Mouse (Mus musculus): ENCODE results near the gene Usp5. TPM values are rescaled to one million over a fixed set of nuclear protein-coding genes. Genes with fewer than 3 reads are reported as not detected.

The Usp5 gene
- polyA plus RNA-seq (2014; fragmentation: Illumina TruSeq; extraction: RNeasy Lipid Tissue Mini Kit (QIAGEN cat#74804); ENCODE audit: low read depth, low replicate concordance), result 25.3 TPM

GRCm38 (mm10) chr6:124828868-124829798, at the start of gene Usp5, which contains the start of gene Cdca3:
Gene Usp5 (minus strand): TSS chr6:124829484.
Gene Cdca3 (plus strand): TSS chr6:124829547.

GRCm38 (mm10) chr6:124863658-124864298, 34.5 kb upstream of the Usp5 start, which contains the start of gene Gpr162:
Gene Gpr162 (minus strand): TSS chr6:124863983.

DNA sequence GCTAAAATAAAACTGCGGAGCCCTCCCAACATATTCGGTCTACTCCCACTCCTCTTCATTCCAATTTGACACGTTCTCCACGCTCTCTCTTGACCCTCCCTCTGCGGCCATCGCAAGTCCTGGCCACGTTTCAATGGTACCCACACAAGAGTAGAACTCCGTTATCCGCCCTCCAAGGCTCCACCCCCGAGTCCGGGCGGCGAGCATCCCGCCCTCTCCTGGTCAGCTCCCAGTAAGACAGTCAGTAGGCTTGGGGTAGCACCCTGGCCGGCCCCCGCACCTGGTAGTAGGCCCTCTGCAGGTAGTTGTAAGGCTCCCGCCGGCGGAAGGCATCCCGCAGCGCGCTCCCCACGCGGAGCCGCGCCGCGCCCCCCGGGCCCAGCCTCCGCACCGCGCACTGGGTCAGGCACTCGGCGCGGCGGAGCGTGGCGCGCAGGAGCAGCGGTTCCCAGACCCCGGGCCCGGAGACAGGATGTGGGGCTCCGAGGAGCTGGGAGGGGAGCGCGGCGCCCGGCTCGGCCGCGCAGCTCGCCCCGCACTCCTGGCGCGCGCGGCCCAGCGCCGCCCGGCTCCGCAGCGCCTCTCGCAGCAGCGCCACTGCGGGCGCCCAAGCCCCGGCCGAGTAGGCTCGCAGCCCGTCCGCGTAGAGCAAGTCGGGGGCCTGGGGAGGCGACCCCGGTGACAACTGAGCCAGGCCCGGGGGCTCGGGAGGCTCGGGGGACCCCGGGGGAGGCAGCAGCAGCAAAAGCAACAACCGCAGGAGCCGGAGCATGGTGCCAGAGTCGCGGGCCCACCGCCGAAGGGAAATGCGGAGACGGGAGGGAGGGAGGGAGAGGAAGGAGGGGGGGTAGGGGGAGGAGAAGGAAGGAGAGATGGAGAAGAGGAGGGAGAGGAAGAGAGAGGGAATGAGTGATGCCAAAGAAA, 27.9 kb upstream of the Usp5 start, which contains the start of gene P3h3:
TSS of gene P3h3 (minus strand) at position 837 of the 924 bp plus-strand sequence.

DNA sequence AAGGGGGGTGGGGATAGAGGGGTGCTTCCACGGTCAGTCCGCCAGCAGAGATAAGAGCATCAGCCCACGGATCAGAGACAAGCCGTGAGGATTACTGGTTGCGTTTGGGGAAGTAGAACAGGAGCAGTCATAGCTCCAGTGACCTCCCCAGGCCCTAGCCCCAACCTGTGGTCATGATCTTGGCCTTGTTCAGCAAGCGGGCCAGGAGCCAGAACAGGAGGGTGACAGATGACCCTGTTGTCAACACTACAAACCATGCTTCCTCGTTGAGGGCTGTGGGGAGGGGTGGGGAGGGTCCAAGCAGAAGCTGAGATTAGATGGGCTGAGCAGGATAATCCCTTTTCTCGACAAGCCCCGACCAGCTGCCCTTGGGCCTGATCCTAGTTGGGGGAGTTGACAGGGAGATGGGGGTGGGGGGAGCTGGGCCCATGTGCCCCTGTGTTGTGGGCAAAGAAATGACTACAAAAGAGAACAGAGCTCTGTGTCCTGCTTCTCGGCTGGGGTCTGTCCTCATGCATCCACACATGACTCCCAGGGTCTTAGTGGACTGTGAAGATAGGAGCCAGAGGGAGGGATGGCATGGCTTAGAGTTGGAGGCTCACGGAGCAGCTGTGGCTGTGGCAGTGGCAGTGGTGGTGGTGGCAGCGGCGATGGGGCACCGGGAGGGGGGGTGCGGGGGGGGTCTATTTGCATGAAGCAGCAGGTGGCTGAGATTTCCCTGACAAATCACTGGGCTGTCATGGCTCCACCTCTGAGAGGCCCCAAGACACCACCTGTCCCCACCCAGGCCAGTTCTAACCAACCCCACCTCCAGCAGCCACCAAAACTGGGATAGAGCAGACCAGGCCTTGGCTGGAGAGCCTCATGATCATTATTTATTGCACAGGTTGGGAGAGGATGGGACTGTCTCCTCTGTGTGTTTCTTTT, 11.2 kb upstream of the Usp5 start, which contains the start of gene Gnb3:
TSS of gene Gnb3 (minus strand) at position 35 of the 927 bp plus-strand sequence.

GRCm38 (mm10) chr6:124813933-124814332, 15.4 kb downstream of the Usp5 start, which contains the start of gene Tpi1:
Gene Tpi1 (minus strand): TSS chr6:124814296.

DNA sequence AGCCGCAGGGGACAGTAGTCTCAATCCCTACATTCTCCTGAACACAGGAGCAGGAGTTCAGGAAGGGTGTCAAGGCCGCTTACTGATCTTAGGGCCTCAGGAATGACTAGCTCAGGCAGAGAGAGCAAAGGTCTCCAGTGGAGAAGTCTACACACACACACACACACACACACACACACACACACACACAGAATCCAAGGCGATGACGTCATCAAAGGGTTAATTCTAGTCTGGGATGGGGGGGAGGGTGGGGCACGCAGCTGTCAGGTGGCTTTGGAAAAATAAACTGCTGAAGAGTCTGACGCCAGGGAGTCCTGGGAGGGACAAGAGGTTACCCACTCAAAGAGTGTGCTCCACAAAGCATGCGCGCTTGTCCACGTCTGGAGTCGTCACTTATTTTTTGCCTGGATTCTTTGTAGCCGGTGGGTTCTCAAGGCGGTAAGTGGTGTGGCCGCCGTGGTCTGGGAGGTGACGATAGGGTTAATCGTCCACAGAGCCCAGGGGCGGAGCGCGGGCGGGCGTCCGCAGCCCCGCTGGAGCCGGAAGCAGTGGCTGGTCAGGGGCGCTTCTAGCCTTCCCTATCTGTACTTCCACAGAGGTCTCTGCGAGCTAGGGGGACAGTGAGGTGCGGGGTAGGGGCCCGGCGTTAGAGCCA, 20.8 kb downstream of the Usp5 start, which contains the start of gene Spsb2:
TSS of gene Spsb2 (plus strand) at position 304 of the 655 bp plus-strand sequence.

DNA sequence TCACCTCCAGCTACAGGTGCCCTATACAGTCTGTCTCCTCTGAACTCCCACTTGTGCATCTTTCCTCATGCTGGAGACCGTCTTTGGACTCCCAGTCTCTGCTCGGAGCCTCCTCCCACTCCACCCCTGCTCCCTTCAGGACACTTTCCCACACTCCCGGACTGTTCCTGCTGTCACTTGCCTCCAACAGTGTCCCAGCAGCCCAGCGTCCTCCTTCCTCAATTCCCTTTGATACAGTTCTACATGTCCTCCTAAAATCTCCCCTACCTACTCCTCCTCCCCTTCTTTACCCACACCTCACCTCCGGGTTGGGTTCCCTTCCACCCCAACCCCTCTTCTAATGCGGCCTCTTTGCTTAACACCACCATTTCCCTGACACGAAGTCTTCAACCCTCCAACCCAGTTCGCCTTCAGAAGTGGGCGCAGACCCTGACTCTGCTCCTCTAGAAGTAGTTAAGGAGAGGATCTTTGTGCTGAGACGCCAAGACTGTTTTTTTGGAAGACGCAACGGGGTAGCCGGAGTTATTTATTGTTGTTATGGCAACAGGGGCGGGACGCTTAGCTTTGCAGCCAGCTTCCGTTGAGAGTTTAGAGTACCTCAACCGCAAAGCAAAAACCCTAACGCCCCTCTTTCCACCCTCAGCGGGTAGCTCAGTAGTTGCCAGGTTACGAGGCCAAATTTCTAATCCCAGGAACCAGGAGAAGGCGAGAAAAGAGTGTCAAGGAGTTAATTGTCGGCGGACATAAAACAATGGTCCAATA, 49.9 kb downstream of the Usp5 start, which contains the start of gene Lrrc23:
TSS of gene Lrrc23 (minus strand) at position 506 of the 762 bp plus-strand sequence.

DNA sequence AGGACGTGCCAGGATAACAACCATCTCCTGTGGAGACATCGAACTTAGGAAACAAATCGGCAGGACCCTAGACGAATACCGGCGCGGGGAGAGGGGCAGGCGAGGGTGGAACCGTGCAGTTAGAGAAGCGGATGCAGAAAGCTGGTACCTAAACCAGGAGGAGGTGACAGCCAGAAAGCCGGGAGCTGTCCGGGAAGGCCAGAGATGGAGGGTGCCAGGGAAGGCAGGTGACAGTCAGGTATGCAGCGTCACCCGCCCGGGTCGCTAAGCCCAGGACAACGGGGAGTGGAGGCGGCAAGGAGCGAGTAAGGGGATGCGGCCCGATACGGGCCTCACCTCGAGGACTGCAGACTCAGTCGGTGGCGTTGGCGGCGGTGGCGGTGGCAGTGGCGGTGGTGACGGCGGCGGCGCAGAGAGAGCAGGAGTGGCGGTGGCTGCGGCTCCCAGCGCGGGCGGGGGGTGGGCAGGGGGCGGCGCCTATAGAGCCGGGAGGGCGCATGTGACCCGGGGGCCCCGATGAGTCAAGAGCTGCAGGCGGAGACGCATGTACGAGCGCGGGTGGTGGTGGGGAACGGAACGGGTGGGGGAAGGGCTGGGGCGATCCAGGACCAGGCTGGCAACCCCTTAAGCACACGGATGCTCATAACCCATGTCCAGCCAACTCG, 60.1 kb downstream of the Usp5 start, which contains the start of gene Eno2:
TSS of gene Eno2 (minus strand) at position 573 of the 665 bp plus-strand sequence.

Other genes with a start within 250 kb of the Usp5 start
- gene C1s2, start 193.4 kb downstream of the Usp5 start, polyA plus RNA-seq (2014; fragmentation: Illumina TruSeq; extraction: RNeasy Lipid Tissue Mini Kit (QIAGEN cat#74804); ENCODE audit: low read depth, low replicate concordance), result 0.16 TPM
- 44.6 TPM for gene Lpcat3, start 166.5 kb downstream of the Usp5 start, polyA plus RNA-seq (2014; fragmentation: Illumina TruSeq; extraction: RNeasy Lipid Tissue Mini Kit (QIAGEN cat#74804); ENCODE audit: low read depth, low replicate concordance)
- 14.0 TPM for gene Emg1, start 117.3 kb downstream of the Usp5 start, polyA plus RNA-seq (2014; fragmentation: Illumina TruSeq; extraction: RNeasy Lipid Tissue Mini Kit (QIAGEN cat#74804); ENCODE audit: low read depth, low replicate concordance)
- gene Phb2, start 117.1 kb downstream of the Usp5 start, polyA plus RNA-seq (2014; fragmentation: Illumina TruSeq; extraction: RNeasy Lipid Tissue Mini Kit (QIAGEN cat#74804); ENCODE audit: low read depth, low replicate concordance), result 30.3 TPM
- gene Ptpn6, start 90.8 kb downstream of the Usp5 start, polyA plus RNA-seq (2014; fragmentation: Illumina TruSeq; extraction: RNeasy Lipid Tissue Mini Kit (QIAGEN cat#74804); ENCODE audit: low read depth, low replicate concordance), result 1.9 TPM
- gene Grcc10, start 88.1 kb downstream of the Usp5 start, polyA plus RNA-seq (2014; fragmentation: Illumina TruSeq; extraction: RNeasy Lipid Tissue Mini Kit (QIAGEN cat#74804); ENCODE audit: low read depth, low replicate concordance), result 3.7 TPM
- not detected for gene Gm45234, start 73.5 kb downstream of the Usp5 start, polyA plus RNA-seq (2014; fragmentation: Illumina TruSeq; extraction: RNeasy Lipid Tissue Mini Kit (QIAGEN cat#74804); ENCODE audit: low read depth, low replicate concordance)
- 0.63 TPM for gene Atn1, start 73.0 kb downstream of the Usp5 start, polyA plus RNA-seq (2014; fragmentation: Illumina TruSeq; extraction: RNeasy Lipid Tissue Mini Kit (QIAGEN cat#74804); ENCODE audit: low read depth, low replicate concordance)
- 1.9 TPM for gene Eno2, start 59.8 kb downstream of the Usp5 start, polyA plus RNA-seq (2014; fragmentation: Illumina TruSeq; extraction: RNeasy Lipid Tissue Mini Kit (QIAGEN cat#74804); ENCODE audit: low read depth, low replicate concordance)
- 0.32 TPM for gene Lrrc23, start 49.8 kb downstream of the Usp5 start, polyA plus RNA-seq (2014; fragmentation: Illumina TruSeq; extraction: RNeasy Lipid Tissue Mini Kit (QIAGEN cat#74804); ENCODE audit: low read depth, low replicate concordance)
- gene Spsb2, start 20.8 kb downstream of the Usp5 start, polyA plus RNA-seq (2014; fragmentation: Illumina TruSeq; extraction: RNeasy Lipid Tissue Mini Kit (QIAGEN cat#74804); ENCODE audit: low read depth, low replicate concordance), result not detected
- 30.7 TPM for gene Tpi1, start 15.2 kb downstream of the Usp5 start, polyA plus RNA-seq (2014; fragmentation: Illumina TruSeq; extraction: RNeasy Lipid Tissue Mini Kit (QIAGEN cat#74804); ENCODE audit: low read depth, low replicate concordance)
- gene Cdca3, start 63 bp upstream of the Usp5 start, polyA plus RNA-seq (2014; fragmentation: Illumina TruSeq; extraction: RNeasy Lipid Tissue Mini Kit (QIAGEN cat#74804); ENCODE audit: low read depth, low replicate concordance), result 3.8 TPM
- not detected for gene Gnb3, start 10.8 kb upstream of the Usp5 start, polyA plus RNA-seq (2014; fragmentation: Illumina TruSeq; extraction: RNeasy Lipid Tissue Mini Kit (QIAGEN cat#74804); ENCODE audit: low read depth, low replicate concordance)
- gene P3h3, start 28.3 kb upstream of the Usp5 start, polyA plus RNA-seq (2014; fragmentation: Illumina TruSeq; extraction: RNeasy Lipid Tissue Mini Kit (QIAGEN cat#74804); ENCODE audit: low read depth, low replicate concordance), result 0.60 TPM
- gene Gpr162, start 34.5 kb upstream of the Usp5 start, polyA plus RNA-seq (2014; fragmentation: Illumina TruSeq; extraction: RNeasy Lipid Tissue Mini Kit (QIAGEN cat#74804); ENCODE audit: low read depth, low replicate concordance), result not detected
- 2.6 TPM for gene Cd4, start 58.7 kb upstream of the Usp5 start, polyA plus RNA-seq (2014; fragmentation: Illumina TruSeq; extraction: RNeasy Lipid Tissue Mini Kit (QIAGEN cat#74804); ENCODE audit: low read depth, low replicate concordance)
- not detected for gene Lag3, start 82.2 kb upstream of the Usp5 start, polyA plus RNA-seq (2014; fragmentation: Illumina TruSeq; extraction: RNeasy Lipid Tissue Mini Kit (QIAGEN cat#74804); ENCODE audit: low read depth, low replicate concordance)
- gene Ptms, start 90.6 kb upstream of the Usp5 start, polyA plus RNA-seq (2014; fragmentation: Illumina TruSeq; extraction: RNeasy Lipid Tissue Mini Kit (QIAGEN cat#74804); ENCODE audit: low read depth, low replicate concordance), result 183 TPM
- 11.7 TPM for gene Mlf2, start 101.9 kb upstream of the Usp5 start, polyA plus RNA-seq (2014; fragmentation: Illumina TruSeq; extraction: RNeasy Lipid Tissue Mini Kit (QIAGEN cat#74804); ENCODE audit: low read depth, low replicate concordance)
- gene Cops7a, start 136.1 kb upstream of the Usp5 start, polyA plus RNA-seq (2014; fragmentation: Illumina TruSeq; extraction: RNeasy Lipid Tissue Mini Kit (QIAGEN cat#74804); ENCODE audit: low read depth, low replicate concordance), result 26.0 TPM
- gene Pianp, start 167.2 kb upstream of the Usp5 start, polyA plus RNA-seq (2014; fragmentation: Illumina TruSeq; extraction: RNeasy Lipid Tissue Mini Kit (QIAGEN cat#74804); ENCODE audit: low read depth, low replicate concordance), result not detected
- gene Zfp384, start 179.7 kb upstream of the Usp5 start, polyA plus RNA-seq (2014; fragmentation: Illumina TruSeq; extraction: RNeasy Lipid Tissue Mini Kit (QIAGEN cat#74804); ENCODE audit: low read depth, low replicate concordance), result 20.3 TPM
- 25.3 TPM for gene Ing4, start 210.3 kb upstream of the Usp5 start, polyA plus RNA-seq (2014; fragmentation: Illumina TruSeq; extraction: RNeasy Lipid Tissue Mini Kit (QIAGEN cat#74804); ENCODE audit: low read depth, low replicate concordance)
- gene Acrbp, start 220.2 kb upstream of the Usp5 start, polyA plus RNA-seq (2014; fragmentation: Illumina TruSeq; extraction: RNeasy Lipid Tissue Mini Kit (QIAGEN cat#74804); ENCODE audit: low read depth, low replicate concordance), result 3.6 TPM
- gene Lpar5, start 238.4 kb upstream of the Usp5 start, polyA plus RNA-seq (2014; fragmentation: Illumina TruSeq; extraction: RNeasy Lipid Tissue Mini Kit (QIAGEN cat#74804); ENCODE audit: low read depth, low replicate concordance), result 3.2 TPM